Mouse (Mus musculus): ENCODE results near the gene Hinfp.

- TF ChIP-seq CTCF (IDR thresholded peaks at IDR 0.05; ENCODE audit: extremely low read depth, insufficient read depth, low read length) (no peak), POLR2A (IDR thresholded peaks at IDR 0.05; ENCODE audit: extremely low read depth, insufficient read depth, low read length) (no peak)
Measured at GRCm38 (mm10) chr9:44313476-44314256, 8.2 kb upstream of the Hinfp start.

Measured in cortical plate, adult 2 months (tissue).